Mouse (Mus musculus) stomach, embryonic 14.5 days (tissue): ENCODE results near the gene Mrpl34. TPM values are rescaled to one million over a fixed set of nuclear protein-coding genes. Genes with fewer than 3 reads are reported as not detected.
A peak's percentile ranks its signal among the peaks of the same experiment; 100 is the strongest.

Experiments used
- ATAC-seq: fragments of 200-750 bp; cut with Nextera tagmentation; 2 replicates; pipeline ENCODE4 v1.8.0; 2017; ENCODE audit warnings: low read depth, moderate TSS enrichment; ENCODE audit not compliant: insufficient number of reproducible peaks, insufficient read depth, low FRiP score
- H3K27ac ChIP-seq: fragments of 300-500 bp; sonication (generic); 2 replicates; pipeline ENCODE4 v1.5.1; 2014; ENCODE audit warnings: mild to moderate bottlenecking, low read length, moderate library complexity, mixed read lengths
- H3K27me3 ChIP-seq: fragments of 300-500 bp; sonication (generic); 2 replicates; pipeline ENCODE4 v1.6.1; 2014; ENCODE audit warnings: low read length, control low read depth, mixed read lengths; ENCODE audit not compliant: control insufficient read depth, insufficient read depth
- H3K36me3 ChIP-seq: fragments of 300-500 bp; sonication (generic); 2 replicates; pipeline ENCODE4 v1.6.1; 2014; ENCODE audit warnings: mild to moderate bottlenecking, control low read depth, low read length, moderate library complexity, mixed read lengths; ENCODE audit not compliant: control insufficient read depth, insufficient read depth
- H3K4me1 ChIP-seq: fragments of 300-500 bp; sonication (generic); 2 replicates; pipeline ENCODE4 v1.6.1; 2014; ENCODE audit warnings: low read length, control low read depth, mixed read lengths; ENCODE audit not compliant: control insufficient read depth, insufficient read depth
- H3K4me2 ChIP-seq: fragments of 300-500 bp; sonication (generic); replicated peaks from 2 replicates; pipeline ENCODE4 v1.6.1; 2014; ENCODE audit warnings: low read depth, low read length, control low read depth
- H3K4me3 ChIP-seq: fragments of 300-500 bp; sonication (generic); 2 replicates; pipeline ENCODE4 v1.5.1; 2014; ENCODE audit warnings: low read depth, low read length, control low read depth
- H3K9ac ChIP-seq: fragments of 300-500 bp; sonication (generic); replicated peaks from 2 replicates; pipeline ENCODE4 v1.6.1; 2014; ENCODE audit warnings: low read depth, mild to moderate bottlenecking, control low read depth, low read length, moderate library complexity, mixed read lengths
- H3K9me3 ChIP-seq: fragments of 300-500 bp; sonication (generic); 2 replicates; pipeline ENCODE4 v1.6.1; 2016; ENCODE audit warnings: low read depth, low read length, control low read depth; ENCODE audit not compliant: control insufficient read depth
- WGBS: fragments of 180-500 bp; shearing (Covaris S2); extraction: QIAGEN DNeasy Blood & Tissue Kit; methylation state at CpG from one replicate; pipeline ENCODE4 v1.1.7; 2014; 5-methylcytosine and 5-hydroxymethylcytosine counted together
- polyA plus RNA-seq: library from polyadenylated mRNA; unstranded; fragments of >200 nt; fragmentation: Nextera tagmentation; extraction: Ambion mirVana; gene quantifications from 2 replicates; pipeline ENCODE4 v1.2.1, GENCODE M21; 2014

Mrpl34 gene
- polyA plus RNA-seq, 1 experiment from 2014 or later, result 154 TPM

DNA sequence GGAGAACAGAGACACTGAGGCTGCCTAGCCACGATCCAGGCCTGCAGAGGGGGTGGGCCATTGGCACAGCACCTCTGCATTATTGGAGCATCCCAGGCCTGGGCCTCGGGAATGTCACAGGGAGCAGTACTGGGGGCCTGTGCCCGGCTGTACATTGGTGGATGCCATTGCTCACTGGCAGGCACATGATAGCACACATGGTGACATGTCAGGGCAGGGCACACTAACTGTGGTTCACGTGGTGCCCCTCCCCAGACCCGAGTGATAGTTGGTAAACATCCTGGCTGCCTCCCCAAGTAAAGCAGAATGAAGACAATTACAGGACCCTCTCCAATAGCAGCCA lies 6.1 kb downstream of the Mrpl34 start:
- WGBS, result 78% methylated on average over 5 of the region's 5 CpGs
- no peak overlapping the region for H3K9ac ChIP-seq
- peaks cover 38% of the 10 kb centered on the region for H3K36me3 ChIP-seq

DNA sequence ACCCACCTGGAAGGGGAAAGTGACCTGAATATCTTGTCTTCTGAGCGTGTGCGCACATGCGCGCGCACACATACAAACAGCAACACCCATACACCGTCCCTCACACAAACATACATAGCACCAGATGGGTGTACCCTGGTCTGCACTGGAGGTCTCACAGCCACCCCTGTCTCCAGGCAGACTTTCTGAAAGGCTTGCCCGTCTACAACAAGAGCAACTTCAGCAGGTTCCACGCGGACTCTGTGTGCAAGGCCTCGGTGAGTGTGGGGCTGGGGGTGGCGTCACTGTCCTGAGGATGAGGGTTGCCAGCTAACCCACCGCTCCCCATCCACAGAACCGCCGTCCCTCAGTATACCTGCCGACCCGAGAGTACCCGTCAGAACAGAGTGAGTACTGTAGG lies 7.1 kb downstream of the Mrpl34 start:
- Histone ChIP-seq H3K9me3 (no peaks in the 10 kb centered on the region), H3K4me3 (no peak overlapping the region), H3K9ac (no peak overlapping the region), H3K4me2 (no peak overlapping the region), H3K36me3 (peaks cover 38% of the 10 kb centered on the region), H3K27ac (no peak overlapping the region), H3K4me1 (peaks cover 9% of the 10 kb centered on the region), H3K27me3 (no peaks in the 10 kb centered on the region)
- WGBS, result 95% methylated on average over 17 of the region's 17 CpGs
- ATAC-seq, result no peak

More for the DNA sequence above, 6.1 kb downstream of the Mrpl34 start:
- no peak for ATAC-seq
- Histone ChIP-seq H3K4me2 (no peak overlapping the region), H3K4me3 (no peak overlapping the region), H3K27me3 (no peaks in the 10 kb centered on the region), H3K9me3 (no peaks in the 10 kb centered on the region), H3K4me1 (peaks cover 9% of the 10 kb centered on the region), H3K27ac (no peak overlapping the region)

GRCm38 (mm10) chr8:71472601-71473386 lies 8.0 kb downstream of the Mrpl34 start:
- H3K4me1 ChIP-seq, result peaks cover 9% of the 10 kb centered on the region
- peaks cover 38% of the 10 kb centered on the region for H3K36me3 ChIP-seq
- ATAC-seq, result no peak
- no peak overlapping the region for H3K4me3 ChIP-seq
- no peak overlapping the region for H3K9ac ChIP-seq
- H3K27ac ChIP-seq, result no peak overlapping the region
- 88% methylated on average over 8 of the region's 8 CpGs for WGBS
- no peak overlapping the region for H3K4me2 ChIP-seq
- no peaks in the 10 kb centered on the region for H3K27me3 ChIP-seq
- no peaks in the 10 kb centered on the region for H3K9me3 ChIP-seq

DNA sequence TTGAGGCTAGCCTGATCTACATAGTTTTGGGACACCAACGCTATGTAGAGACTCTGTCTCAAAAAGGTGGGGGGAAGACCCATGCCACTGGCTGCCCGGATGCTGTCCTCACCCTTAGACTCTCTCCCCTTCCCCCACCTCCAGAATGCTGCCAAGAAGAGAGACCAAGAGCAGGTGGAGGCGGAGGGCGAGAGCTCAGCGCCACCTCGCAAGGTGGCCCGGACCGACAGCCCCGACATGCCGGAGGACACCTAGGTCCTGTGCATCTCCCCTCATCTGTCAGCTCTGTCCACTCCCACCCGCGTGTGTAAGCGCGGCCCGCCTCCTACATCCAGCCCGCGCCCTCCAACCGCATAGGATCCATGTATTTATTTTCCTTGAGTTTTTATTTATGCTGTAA lies 9.6 kb downstream of the Mrpl34 start:
- peaks cover 9% of the 10 kb centered on the region for H3K4me1 ChIP-seq
- no peaks in the 10 kb centered on the region for H3K9me3 ChIP-seq
- peaks cover 41% of the 10 kb centered on the region for H3K36me3 ChIP-seq
- no peak overlapping the region for H3K4me2 ChIP-seq
- no peak overlapping the region for H3K4me3 ChIP-seq
- H3K9ac ChIP-seq, result no peak overlapping the region
- WGBS, result 89% methylated on average over 18 of the region's 18 CpGs
- H3K27me3 ChIP-seq, result no peaks in the 10 kb centered on the region
- no peak overlapping the region for H3K27ac ChIP-seq
- no peak for ATAC-seq

DNA sequence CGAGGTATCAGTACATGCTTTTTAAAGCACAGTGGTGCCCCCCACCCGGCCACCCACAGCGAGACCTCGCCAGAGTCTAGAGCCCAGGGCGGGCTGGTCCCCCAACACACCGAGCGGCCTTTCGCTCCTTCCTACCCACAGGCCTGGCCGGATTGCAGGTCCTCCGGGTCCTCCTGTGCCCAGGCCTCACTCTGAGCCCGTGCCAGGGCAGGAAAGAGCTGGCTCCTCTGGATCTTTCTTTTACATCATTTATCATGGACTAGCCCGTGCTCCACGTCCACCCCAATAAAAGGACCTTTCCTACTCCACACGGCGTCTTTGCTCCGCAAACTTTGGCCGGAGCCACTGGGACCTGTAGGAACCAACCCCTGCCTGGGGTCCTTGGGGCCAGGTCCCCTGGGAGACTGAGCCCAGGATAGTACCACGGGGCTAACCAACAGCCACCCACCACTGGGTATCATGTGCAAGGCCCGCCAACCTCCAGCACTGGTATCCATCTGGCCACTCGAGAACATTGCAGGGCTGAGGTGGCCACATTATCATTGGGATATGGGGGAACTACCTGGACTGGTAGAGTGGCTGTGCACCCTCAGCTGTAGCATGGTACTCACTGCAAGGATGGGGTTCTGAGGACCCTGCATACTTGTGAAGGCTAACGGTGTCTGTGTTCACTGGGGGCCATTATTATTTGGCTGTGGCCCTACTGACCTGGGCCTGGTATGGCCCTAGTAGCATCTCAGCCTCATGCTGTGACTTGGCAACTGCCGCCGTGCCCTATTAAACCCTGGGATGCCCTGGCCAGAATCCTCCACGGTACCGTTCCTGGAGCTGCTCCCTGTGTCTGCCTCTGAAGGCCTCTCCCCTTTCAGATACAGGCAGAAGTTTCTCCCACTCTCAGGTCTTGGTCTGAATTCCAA lies 10.3 kb downstream of the Mrpl34 start:
- Histone ChIP-seq H3K4me3 (no peak overlapping the region), H3K9ac (no peak overlapping the region), H3K27me3 (no peaks in the 10 kb centered on the region), H3K36me3 (peaks cover 43% of the 10 kb centered on the region), H3K4me2 (no peak overlapping the region), H3K27ac (no peak overlapping the region), H3K4me1 (peaks cover 5% of the 10 kb centered on the region), H3K9me3 (no peaks in the 10 kb centered on the region)
- 89% methylated on average over 25 of the region's 25 CpGs for WGBS
- no peak for ATAC-seq

- Histone ChIP-seq H3K4me2 (peak overlapping the region; percentile 62), H3K4me3 (peak overlapping the region; percentile 57), H3K4me1 (no peaks in the 10 kb centered on the region), H3K36me3 (peaks cover 46% of the 10 kb centered on the region), H3K9ac (peak overlapping the region; percentile 52; the same call in 1 of the 2 replicates), H3K9me3 (no peaks in the 10 kb centered on the region), H3K27me3 (no peaks in the 10 kb centered on the region), H3K27ac (peak overlapping the region; percentile 79; the same call in 1 of the 2 replicates)
- no peak for ATAC-seq
- WGBS, result 16% methylated on average over 4 of the region's 4 CpGs
These were observed 10.9 kb downstream of the Mrpl34 start for GRCm38 (mm10) chr8:71475702-71476075.

- Histone ChIP-seq H3K27me3 (no peaks in the 10 kb centered on the region), H3K9me3 (no peaks in the 10 kb centered on the region), H3K36me3 (peaks cover 49% of the 10 kb centered on the region), H3K9ac (peak overlapping the region; percentile 52), H3K4me1 (no peaks in the 10 kb centered on the region), H3K27ac (peak overlapping the region; percentile 79), H3K4me2 (peak overlapping the region; percentile 62), H3K4me3 (peak overlapping the region; percentile 57)
- peak; percentile 69 for ATAC-seq
- under 1% methylated on average over 103 of the region's 121 CpGs for WGBS
These were observed 11.6 kb downstream of the Mrpl34 start for GRCm38 (mm10) chr8:71476099-71476940.
